Mouse (Mus musculus) megakaryocyte, adult 5-6 weeks (primary cell): ENCODE measurements at regions not wholly inside any gene's neighbourhood (a gene's known extent, or its start where the extent isn't known, plus 50 kb on each side); places are given as distances from the start of the nearest gene placed in this dataset.

Experiments used
- ATAC-seq: 2 replicates; pipeline ENCODE4 v1.8.0; 2016; ENCODE audit warnings: mild to moderate bottlenecking, inconsistent platforms; ENCODE audit not compliant: poor library complexity, severe bottlenecking

- no peak for ATAC-seq
Measured at GRCm38 (mm10) chr15:6248470-6248869, 51.1 kb upstream of the Dab2 start.
